Mouse (Mus musculus) testis, adult 2 months (tissue): ENCODE results near the gene Atp9a.

Source experiments
- CTCF ChIP-seq: fragments of 200-500 bp; IDR thresholded peaks from 2 replicates; pipeline ENCODE4 v1.5.1; 2012; ENCODE audit warnings: low read depth, mild to moderate bottlenecking, inconsistent platforms, low read length, moderate library complexity; ENCODE audit not compliant: control insufficient read depth, insufficient read depth, insufficient replicate concordance
- POLR2A ChIP-seq: fragments of 200-500 bp; IDR thresholded peaks from 2 replicates; pipeline ENCODE4 v1.6.1; 2012; ENCODE audit warnings: low read depth, mild to moderate bottlenecking, inconsistent platforms, low read length, moderate library complexity; ENCODE audit not compliant: control insufficient read depth

DNA sequence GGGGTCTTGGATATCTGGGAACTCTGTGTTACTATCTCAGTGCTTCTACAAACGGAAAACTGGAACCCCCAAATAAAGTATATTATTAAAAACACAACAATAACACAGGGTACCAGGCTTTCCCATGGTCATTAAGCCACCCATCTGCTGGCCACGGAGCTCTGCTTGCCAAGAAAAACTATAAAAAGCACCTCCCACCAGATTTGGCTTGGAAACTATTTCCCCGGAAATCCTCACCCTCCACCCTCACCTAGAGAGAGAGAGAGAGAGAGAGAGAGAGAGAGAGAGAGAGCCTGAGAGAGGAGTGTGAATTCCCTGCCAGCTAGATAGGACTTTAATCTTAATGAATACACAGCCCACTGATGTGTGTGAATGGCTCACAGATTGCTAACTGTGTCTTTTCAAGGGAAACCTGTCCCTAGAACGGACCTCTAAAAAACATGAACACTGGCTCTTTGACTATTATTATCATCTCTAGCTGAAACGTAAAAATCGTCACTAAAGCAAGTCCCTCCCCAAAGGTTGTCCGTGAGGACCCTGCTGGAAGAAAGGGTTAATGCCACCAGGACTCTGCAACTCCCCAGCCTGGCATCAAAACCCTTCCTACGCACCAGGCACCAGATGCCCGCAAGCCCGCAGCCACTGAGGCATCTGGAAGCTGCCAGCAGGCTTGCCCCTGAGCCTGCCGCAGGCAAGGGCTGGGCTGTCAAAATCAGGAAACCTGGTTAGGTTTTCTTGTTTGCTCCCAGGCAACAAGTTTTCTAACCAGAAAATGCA is 153.4 kb downstream of the Atp9a start:
- TF ChIP-seq CTCF, result no peak
- no peak for TF ChIP-seq POLR2A
